Mouse (Mus musculus) right cerebral cortex, postnatal 25 days (tissue): ENCODE results near the gene Gm21870.
"Not testable (repeated sequence)": the region's sequence is repeated elsewhere in the genome, so short reads cannot be mapped to it uniquely, and the experiment has no call there.

Source experiments
- DNase-seq: peaks from one replicate; pipeline ENCODE4 v3.0.0; 2022

The Gm21870 gene

GRCm38 (mm10) chrX:33986716-33987115 lies at the start of gene Gm21870:
Gene Gm21870, minus strand, starts transcription at chrX:33986816.
- DNase-seq = not testable (repeated sequence)

GRCm38 (mm10) chrX:33956440-33956839 lies 30.2 kb downstream of the Gm21870 start, which contains the start of gene Btbd35f6:
Gene Btbd35f6, minus strand, starts transcription at chrX:33956540.
- not testable (repeated sequence) for DNase-seq
